Mouse (Mus musculus) embryonic fibroblast, embryonic 13.5 days (primary cell): ENCODE results near the gene Gm20388. TPM values are rescaled to one million over a fixed set of nuclear protein-coding genes. Genes with fewer than 3 reads are reported as not detected.
"Not testable (repeated sequence)": the region's sequence is repeated elsewhere in the genome, so short reads cannot be mapped to it uniquely, and the experiment has no call there.

ENCODE experiments used
- H3K27ac ChIP-seq: 2 replicates; pipeline ENCODE4 v1.5.1; 2012; ENCODE audit warnings: low read length, control low read depth, inconsistent platforms; ENCODE audit not compliant: insufficient read depth
- H3K4me1 ChIP-seq: 2 replicates; pipeline ENCODE4 v1.6.1; 2011; ENCODE audit warnings: low read length; ENCODE audit not compliant: control insufficient read depth, insufficient read depth
- H3K4me3 ChIP-seq: 2 replicates; pipeline ENCODE4 v1.5.1; 2011; ENCODE audit warnings: mild to moderate bottlenecking, control low read depth, low read length; ENCODE audit not compliant: insufficient read depth
- CTCF ChIP-seq: IDR thresholded peaks from 2 replicates; pipeline ENCODE4 v1.5.1; 2011; ENCODE audit warnings: mild to moderate bottlenecking, control low read depth, low read length, moderate library complexity, borderline replicate concordance; ENCODE audit not compliant: insufficient read depth
- POLR2A ChIP-seq: IDR thresholded peaks from 2 replicates; pipeline ENCODE4 v1.6.1; 2011; ENCODE audit warnings: low read depth, mild to moderate bottlenecking, control low read depth, low read length, moderate library complexity
- polyA plus RNA-seq: library from polyadenylated mRNA; stranded (reverse); fragments of >200 nt; gene quantifications from 2 replicates; pipeline ENCODE4 v1.2.4, GENCODE M21; 2011; ENCODE audit warnings: low read depth; ENCODE audit not compliant: missing spikeins, insufficient read length

Gm20388 gene
- polyA plus RNA-seq, 1 experiment: 82.8 TPM

- Histone ChIP-seq H3K4me1 (no peaks in the 10 kb centered on the region), H3K4me3 (no peak overlapping the region), H3K27ac (no peak overlapping the region)
- TF ChIP-seq CTCF: no peak
- TF ChIP-seq POLR2A: no peak
Measured at GRCm38 (mm10) chr8:122316402-122316801, 2405.8 kb downstream of the Gm20388 start.

GRCm38 (mm10) chr8:122317918-122318475 is 2407.4 kb downstream of the Gm20388 start:
- TF ChIP-seq POLR2A (no peak), CTCF (no peak)
- Histone ChIP-seq H3K4me1 (no peaks in the 10 kb centered on the region), H3K27ac (no peak overlapping the region), H3K4me3 (no peak overlapping the region)

- no peaks in the 10 kb centered on the region for H3K4me1 ChIP-seq
- no peak overlapping the region for H3K4me3 ChIP-seq
- TF ChIP-seq CTCF (no peak), POLR2A (no peak)
- H3K27ac ChIP-seq: no peak overlapping the region
Measured at GRCm38 (mm10) chr8:122319045-122319707, 2408.5 kb downstream of the Gm20388 start.

- no peak overlapping the region for H3K4me3 ChIP-seq
- H3K4me1 ChIP-seq: no peaks in the 10 kb centered on the region
- TF ChIP-seq POLR2A: no peak
- no peak overlapping the region for H3K27ac ChIP-seq
Measured at GRCm38 (mm10) chr8:122319708-122320075, 2409.1 kb downstream of the Gm20388 start.

- TF ChIP-seq POLR2A (no peak), CTCF (no peak)
- Histone ChIP-seq H3K4me3 (no peak overlapping the region), H3K27ac (no peak overlapping the region), H3K4me1 (no peaks in the 10 kb centered on the region)
Measured at GRCm38 (mm10) chr8:122320541-122320940, 2409.9 kb downstream of the Gm20388 start.

GRCm38 (mm10) chr8:122321455-122321921 is 2410.8 kb downstream of the Gm20388 start:
- Histone ChIP-seq H3K27ac (no peak overlapping the region), H3K4me1 (no peaks in the 10 kb centered on the region), H3K4me3 (no peak overlapping the region)
- no peak for TF ChIP-seq POLR2A
- TF ChIP-seq CTCF: no peak

GRCm38 (mm10) chr8:122322126-122322525 is 2411.5 kb downstream of the Gm20388 start:
- no peak overlapping the region for H3K27ac ChIP-seq
- TF ChIP-seq CTCF: no peak
- no peak for TF ChIP-seq POLR2A
- H3K4me3 ChIP-seq: no peak overlapping the region

GRCm38 (mm10) chr8:122322792-122323191 is 2412.2 kb downstream of the Gm20388 start:
- no peak overlapping the region for H3K4me3 ChIP-seq
- no peak for TF ChIP-seq POLR2A
- TF ChIP-seq CTCF: no peak
- H3K27ac ChIP-seq: no peak overlapping the region
- H3K4me1 ChIP-seq: no peaks in the 10 kb centered on the region

More at GRCm38 (mm10) chr8:122322126-122322525, 2411.5 kb downstream of the Gm20388 start:
- H3K4me1 ChIP-seq: no peaks in the 10 kb centered on the region

- H3K27ac ChIP-seq, H3K4me1 ChIP-seq, H3K4me3 ChIP-seq: not testable (repeated sequence)
Measured at GRCm38 (mm10) chr8:122323951-122324402, 2413.3 kb downstream of the Gm20388 start.

- Histone ChIP-seq H3K4me3 (no peak overlapping the region), H3K27ac (no peak overlapping the region)
- TF ChIP-seq CTCF: no peak
- no peak for TF ChIP-seq POLR2A
Measured at GRCm38 (mm10) chr8:122325196-122325595, 2414.6 kb downstream of the Gm20388 start.

More at GRCm38 (mm10) chr8:122325196-122325595, 2414.6 kb downstream of the Gm20388 start:
- H3K4me1 ChIP-seq: no peaks in the 10 kb centered on the region
